Mouse (Mus musculus) 3134 (cell line): ENCODE results near the gene 4930447C04Rik.

ENCODE experiments used
- DNase-seq: peaks from one replicate; pipeline ENCODE4 v3.0.0-alpha.2; 2011; ENCODE audit warnings: low spot score; ENCODE audit not compliant: insufficient read length; ENCODE audit errors: extremely low read depth

4930447C04Rik gene

DNA sequence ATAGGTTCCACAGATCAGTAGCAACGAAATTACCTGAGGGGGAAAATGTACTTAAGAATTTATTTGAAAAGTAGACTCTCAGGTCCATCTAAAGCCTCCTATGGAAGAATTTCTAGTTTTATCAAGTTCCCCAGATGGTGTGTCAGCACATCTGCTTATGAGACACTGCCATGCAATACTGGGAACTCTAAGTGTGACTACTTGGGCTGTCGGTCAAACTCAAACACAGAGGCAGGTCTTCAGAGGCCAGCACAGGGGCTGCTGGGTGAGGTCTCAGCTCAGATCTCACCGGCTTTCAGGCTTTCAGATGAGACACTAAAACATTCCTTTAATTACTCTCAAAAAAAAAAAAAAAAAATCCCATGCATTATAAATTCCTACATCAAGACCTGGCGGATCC lies 97.0 kb downstream of the 4930447C04Rik start:
- DNase-seq, result no peak

- DNase-seq, result no peak
Measured at GRCm38 (mm10) chr12:72843135-72843534, 97.4 kb downstream of the 4930447C04Rik start.

DNA sequence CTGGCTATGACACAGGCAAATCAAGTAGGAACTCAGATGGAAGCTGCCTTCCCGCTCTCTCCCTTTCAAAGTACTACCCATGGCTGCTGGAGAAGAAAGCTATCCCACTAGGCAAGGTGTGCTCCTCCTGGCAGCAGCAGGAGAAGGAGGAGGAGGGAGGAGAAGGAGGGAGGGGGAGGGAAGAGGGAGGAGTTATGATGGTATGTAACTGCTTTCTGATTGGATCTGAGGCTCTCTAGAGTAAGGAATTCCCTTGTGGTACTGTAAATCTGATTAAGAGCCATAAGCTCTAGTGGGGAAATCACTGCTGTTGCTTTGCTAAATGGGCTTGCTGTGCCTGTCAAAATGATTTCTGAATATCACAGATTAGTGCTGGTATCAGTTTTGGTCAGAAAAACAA lies 99.1 kb downstream of the 4930447C04Rik start:
- no peak for DNase-seq

DNA sequence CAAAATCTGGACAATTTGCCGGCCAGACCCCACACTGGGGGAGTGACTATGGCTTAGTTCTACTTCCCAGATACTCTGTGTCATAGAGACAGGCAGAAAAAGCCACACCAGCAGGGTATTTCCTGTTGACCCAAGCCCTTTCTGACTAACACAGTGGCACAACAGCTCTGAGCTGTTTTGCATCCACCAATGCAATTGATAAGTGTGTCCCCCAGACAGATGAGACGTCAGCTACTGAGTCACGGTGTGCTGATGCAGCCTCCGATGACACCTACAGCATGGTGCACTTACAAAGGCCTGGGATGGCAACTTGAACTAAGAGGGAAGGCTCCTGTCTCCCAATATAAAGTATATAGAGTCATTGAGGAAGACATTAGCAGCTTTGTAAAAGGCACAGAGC lies 103.3 kb downstream of the 4930447C04Rik start:
- DNase-seq, result no peak

- no peak for DNase-seq
Measured at GRCm38 (mm10) chr12:72835518-72836015, 105.0 kb downstream of the 4930447C04Rik start.

DNA sequence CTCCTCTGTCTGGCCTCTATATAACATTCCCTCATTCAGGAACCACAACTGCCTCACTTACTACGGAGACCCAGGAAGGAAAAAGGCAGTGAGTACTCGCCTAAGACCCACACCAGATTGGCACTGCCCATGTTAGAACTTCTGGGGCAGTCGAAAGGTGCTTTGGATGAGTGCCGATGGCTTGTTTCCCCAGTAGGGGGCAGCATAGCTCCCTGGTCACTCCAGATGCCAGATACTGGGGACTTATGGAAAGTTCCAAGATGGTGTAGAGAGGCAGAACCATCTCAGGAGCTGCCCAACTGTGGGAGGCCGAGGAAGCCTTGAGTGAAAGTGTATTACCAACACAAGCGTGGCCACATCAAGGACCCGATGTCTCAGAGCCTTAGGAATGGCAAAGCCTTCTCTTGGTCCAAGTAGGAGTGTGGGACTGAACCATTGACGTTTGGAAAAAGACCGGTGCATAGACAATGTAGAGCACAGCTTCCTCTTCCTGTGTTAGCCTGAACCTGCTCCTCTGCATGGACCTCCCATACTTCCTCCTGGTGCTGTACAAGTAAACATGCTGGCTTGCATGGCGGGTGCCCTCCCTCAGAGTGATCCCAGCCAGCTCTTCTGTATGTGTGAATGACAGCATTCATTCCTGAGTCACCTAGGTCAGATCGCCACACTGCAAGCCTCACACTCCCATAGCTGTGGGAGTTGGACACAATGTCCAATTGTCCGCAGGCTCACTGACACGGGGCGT lies 105.6 kb downstream of the 4930447C04Rik start:
- no peak for DNase-seq

DNA sequence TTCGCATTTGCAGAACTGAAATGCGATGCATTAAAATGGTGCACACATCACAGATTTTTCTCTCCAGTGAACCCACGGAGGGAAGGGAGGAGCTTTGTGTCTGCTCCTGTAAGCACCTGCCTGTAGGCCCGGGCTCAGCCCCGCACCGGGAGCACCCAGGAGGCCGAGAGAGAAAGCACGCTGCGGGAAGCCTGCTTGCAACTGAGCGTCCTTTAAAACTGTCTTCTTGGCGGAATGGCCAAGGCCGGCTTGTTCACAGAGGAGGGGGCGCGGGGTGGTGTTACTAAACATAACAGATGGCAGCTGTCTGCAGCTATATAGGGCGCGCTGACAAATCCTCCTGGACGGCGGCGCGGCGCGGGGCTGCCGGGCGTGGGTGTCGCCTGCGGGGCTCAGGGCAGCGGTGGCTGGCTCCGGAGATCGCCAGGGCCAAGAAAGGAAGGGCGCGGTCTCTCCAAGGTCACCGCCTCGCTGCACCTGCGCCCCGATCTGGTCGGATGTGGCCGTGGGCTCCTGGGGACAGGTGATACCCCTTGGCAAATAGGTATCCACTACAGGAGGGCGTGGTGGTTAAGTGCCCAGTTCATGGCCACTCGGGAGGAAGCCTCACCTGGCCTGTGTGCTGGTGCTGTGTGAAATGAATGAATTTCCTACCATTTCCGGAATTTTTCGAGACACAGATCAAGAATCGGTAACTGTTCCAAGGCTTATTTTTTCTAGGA lies 108.7 kb downstream of the 4930447C04Rik start:
- DNase-seq, result no peak
